Mouse (Mus musculus) heart, postnatal 36 days (tissue): ENCODE data around the gene Tesc. TPM values are rescaled to one million over a fixed set of nuclear protein-coding genes. Genes with fewer than 3 reads are reported as not detected.

Experiments
- DNase-seq, 2 experiments: peaks; one replicate each; pipeline ENCODE4 v3.0.0; 2021 to 2022
- intact Hi-C: fragments of 180-260 bp; cut with DNase I; formaldehyde crosslinking; loops from one replicate; pipeline ENCODE4 v1.15.1; 2025
- total RNA-seq, 2 experiments: library from RNA; stranded (reverse); gene quantifications; 2 replicates each; pipeline ENCODE4 v1.2.3; 2021

The Tesc gene
- total RNA-seq, 2 experiments from 2014 or later: 218 to 224 TPM

GRCm38 (mm10) chr5:118096317-118096716, 68.8 kb downstream of the Tesc start:
- DNase-seq: no peak
- intact Hi-C loops: no loop called here

DNA sequence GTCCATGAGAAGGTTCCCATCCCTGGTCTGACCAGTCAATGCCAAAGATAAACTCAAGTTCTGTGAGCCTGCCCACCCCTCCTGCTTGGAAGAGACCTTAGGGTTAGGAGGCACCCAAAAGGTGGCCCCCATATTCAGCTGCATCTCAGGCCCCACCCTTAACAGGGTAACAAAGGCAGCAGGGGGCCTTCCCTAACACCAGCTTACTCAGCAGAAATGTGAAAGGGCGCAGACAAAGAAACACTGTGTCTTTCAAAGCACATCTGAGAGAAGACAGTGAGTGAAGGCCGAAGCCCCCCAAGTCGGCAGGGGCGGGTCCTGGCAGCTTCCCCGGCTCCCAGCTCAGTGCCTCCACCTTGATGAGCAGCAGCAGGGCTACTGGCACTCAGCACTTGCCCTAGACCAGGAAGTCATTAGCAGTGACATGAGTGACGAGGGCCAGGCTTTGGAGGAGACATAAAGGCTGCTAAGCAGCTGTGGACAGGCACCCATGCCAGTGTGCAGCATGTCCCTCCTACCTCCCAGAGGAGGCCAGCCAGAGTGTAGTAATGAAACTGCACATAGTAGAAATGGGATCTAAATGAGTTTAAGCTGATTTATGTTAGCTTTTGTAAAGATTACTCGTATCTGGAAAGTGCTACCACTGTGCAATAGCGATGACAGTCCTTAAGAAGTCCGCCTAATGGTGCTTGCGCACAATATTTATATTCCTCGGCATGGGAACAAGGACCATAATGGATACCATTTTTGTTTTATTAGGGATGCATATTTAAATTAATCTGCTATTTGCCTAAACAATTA, 71.7 kb downstream of the Tesc start:
- intact Hi-C loops: no loop called here
- no peak for DNase-seq

GRCm38 (mm10) chr5:118099870-118100478, 72.4 kb downstream of the Tesc start:
- no peak for DNase-seq
- intact Hi-C loops: no loop called here

DNA sequence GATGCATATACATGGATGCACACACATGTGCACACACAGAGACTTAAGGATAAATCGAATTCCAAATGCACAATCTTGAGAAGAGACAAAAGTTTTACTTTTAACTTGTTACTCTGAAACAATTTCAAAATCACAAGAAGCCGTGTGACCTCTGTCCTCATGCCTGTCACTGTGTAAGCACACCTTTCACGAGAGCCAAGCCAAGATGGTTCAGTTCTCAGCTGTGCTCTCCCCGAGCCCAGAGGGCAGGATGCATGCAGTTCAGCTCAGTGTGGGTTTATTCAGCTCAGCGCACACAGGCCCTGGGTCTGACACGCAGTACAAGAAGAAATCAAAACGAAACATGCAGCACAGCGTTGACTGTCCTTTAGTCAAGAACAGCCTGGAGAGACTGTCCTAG, 78.0 kb downstream of the Tesc start:
- no peak for DNase-seq

GRCm38 (mm10) chr5:118106667-118107066, 79.1 kb downstream of the Tesc start:
- intact Hi-C loops: no loop called here
- DNase-seq: no peak

More for the DNA sequence above, 78.0 kb downstream of the Tesc start:
- intact Hi-C loops: no loop called here

DNA sequence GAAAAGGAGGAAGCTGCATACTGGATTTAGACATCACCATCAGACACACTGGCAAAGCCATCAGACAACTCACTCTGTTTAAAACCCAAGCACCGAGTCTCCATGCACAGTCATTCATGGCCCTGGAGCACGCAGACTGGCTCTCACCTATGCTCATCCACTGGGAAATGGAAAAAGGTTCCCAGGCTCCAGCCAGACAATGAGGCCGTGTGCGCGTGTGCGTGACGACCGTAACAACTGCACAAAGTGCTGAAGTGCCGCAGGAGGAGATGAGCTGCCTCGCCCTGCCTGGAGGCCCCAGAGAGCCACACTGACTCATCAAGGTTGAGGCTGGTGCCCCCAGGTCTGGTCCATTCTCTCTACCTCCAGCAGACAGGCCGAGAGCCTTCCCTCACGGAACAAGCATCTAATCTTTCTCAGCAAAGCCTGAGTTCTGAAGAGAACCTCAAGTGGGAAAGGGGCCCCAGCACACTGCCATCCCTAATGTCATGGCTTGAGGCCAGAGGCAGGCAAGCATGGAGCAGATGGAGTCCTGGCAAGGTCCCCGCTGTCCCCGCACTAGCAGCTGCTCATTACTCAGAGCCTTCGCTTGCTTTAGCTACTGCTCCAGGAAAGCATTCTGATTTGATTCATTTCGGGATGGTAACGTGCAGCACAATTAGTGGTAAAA, 80.7 kb downstream of the Tesc start:
- DNase-seq: no peak

GRCm38 (mm10) chr5:118108794-118109440, 81.4 kb downstream of the Tesc start:
- DNase-seq: no peak
- intact Hi-C loops: no loop called here

More for the DNA sequence above, 80.7 kb downstream of the Tesc start:
- intact Hi-C loops: no loop called here

Other genes with a start within 250 kb of the Tesc start
- under 1 TPM; 0.22 to 0.50 TPM for gene Nos1, start 246.7 kb upstream of the Tesc start, total RNA-seq
- gene Fbxo21, start 51.0 kb upstream of the Tesc start, total RNA-seq: 10 to 100 TPM; 35.8 to 42.6 TPM
- 10 to 100 TPM; 39.0 to 42.7 TPM for gene Fbxw8, start 127.7 kb downstream of the Tesc start, total RNA-seq
- gene Hrk, start 136.9 kb downstream of the Tesc start, total RNA-seq: under 1 TPM; 0.44 to 0.62 TPM
- 1 to 10 TPM; 2.0 to 2.5 TPM for gene Rnft2, start 217.4 kb downstream of the Tesc start, total RNA-seq
- gene 2410131K14Rik, start 217.5 kb downstream of the Tesc start, total RNA-seq: 1 to 10 TPM; 7.7 to 8.1 TPM